Mouse (Mus musculus) CH12.LX (cell line): ENCODE data around the gene Mroh3. TPM values are rescaled to one million over a fixed set of nuclear protein-coding genes. Genes with fewer than 3 reads are reported as not detected.

ENCODE experiments used
- DNase-seq: peaks from one replicate; pipeline ENCODE4 v3.0.0-alpha.2; 2013; ENCODE audit errors: extremely low read depth
- H3K27ac ChIP-seq: 2 replicates; pipeline ENCODE4 v1.5.1; 2012; ENCODE audit warnings: low read depth, mild to moderate bottlenecking, control low read depth, moderate library complexity; ENCODE audit not compliant: insufficient read depth
- H3K27me3 ChIP-seq: replicated peaks from 2 replicates; pipeline ENCODE3; 2012; ENCODE audit warnings: inconsistent platforms
- H3K36me3 ChIP-seq, 2 experiments: replicated peaks in 1 of 2; 2 replicates each; pipeline versions ENCODE3 to v1.6.1; 2012; ENCODE audit warnings: inconsistent platforms in 1 of 2, low read length in 1 of 2, mild to moderate bottlenecking in 1 of 2, mixed read lengths in 1 of 2, moderate library complexity in 1 of 2; ENCODE audit not compliant: control insufficient read depth in 1 of 2, insufficient read depth in 1 of 2
- H3K4me1 ChIP-seq, 2 experiments: 2 replicates each; pipeline ENCODE4 v1.6.1; 2012; ENCODE audit warnings: inconsistent platforms in 1 of 2, moderate library complexity in 1 of 2; ENCODE audit not compliant: insufficient read depth in 2 of 2, control insufficient read depth in 1 of 2
- H3K4me2 ChIP-seq: 2 replicates; pipeline ENCODE4 v1.6.1; 2012; ENCODE audit warnings: low read depth, mild to moderate bottlenecking, control low read depth; ENCODE audit not compliant: poor library complexity, insufficient read depth, severe bottlenecking
- H3K4me3 ChIP-seq, 3 experiments: fragments of 150-350 bp in 1 of 3; sonication (generic) in 1 of 3; replicated peaks in 1 of 3; 2 replicates each; pipeline versions ENCODE3 to v1.5.1; 2011 to 2012; ENCODE audit warnings: low read depth in 2 of 3, low read length in 2 of 3, mild to moderate bottlenecking in 2 of 3, moderate library complexity in 2 of 3, control low read depth in 1 of 3, improper control_type of control experiment in 1 of 3, inconsistent platforms in 1 of 3, mixed read lengths in 1 of 3; ENCODE audit not compliant: poor library complexity in 1 of 3
- H3K79me2 ChIP-seq: replicated peaks from 2 replicates; pipeline ENCODE4 v1.6.1; 2012; ENCODE audit warnings: mild to moderate bottlenecking, moderate library complexity; ENCODE audit not compliant: control insufficient read depth, poor library complexity, insufficient read depth, severe bottlenecking; ENCODE audit errors: extremely low read depth
- H3K9ac ChIP-seq: 2 replicates; pipeline ENCODE4 v1.6.1; 2012; ENCODE audit warnings: low read depth, mild to moderate bottlenecking, control low read depth, moderate library complexity; ENCODE audit not compliant: insufficient read depth
- H3K9me3 ChIP-seq: replicated peaks from 2 replicates; pipeline ENCODE3; 2012; ENCODE audit warnings: low read length, inconsistent platforms, mixed read lengths
- CHD1 ChIP-seq: IDR thresholded peaks from 2 replicates; pipeline ENCODE4 v1.6.1; 2012; ENCODE audit warnings: low read depth, low read length, improper control_type of control experiment, inconsistent platforms
- CHD2 ChIP-seq: IDR thresholded peaks from 2 replicates; pipeline ENCODE4 v1.6.1; 2011; ENCODE audit warnings: low read length, improper control_type of control experiment
- ELF1 ChIP-seq: IDR thresholded peaks from 2 replicates; pipeline ENCODE4 v1.6.1; 2014; ENCODE audit warnings: low read depth, mild to moderate bottlenecking, inconsistent platforms, low read length, improper control_type of control experiment
- EP300 ChIP-seq: IDR thresholded peaks from 2 replicates; pipeline ENCODE4 v1.6.1; 2011; ENCODE audit warnings: low read length, improper control_type of control experiment
- ETS1 ChIP-seq: conservative IDR thresholded peaks from 2 replicates; pipeline ENCODE4 v1.6.1; 2012; ENCODE audit warnings: low read depth, mild to moderate bottlenecking, inconsistent platforms, low read length, improper control_type of control experiment, moderate library complexity
- GABPA ChIP-seq: IDR thresholded peaks from 2 replicates; pipeline ENCODE4 v1.6.1; 2012; ENCODE audit warnings: low read depth, low read length, improper control_type of control experiment, inconsistent platforms; ENCODE audit not compliant: insufficient replicate concordance
- IRF4 ChIP-seq: IDR thresholded peaks from 2 replicates; pipeline ENCODE4 v1.6.1; 2014; ENCODE audit warnings: low read depth, mild to moderate bottlenecking, inconsistent platforms, low read length, improper control_type of control experiment
- JUN ChIP-seq: IDR thresholded peaks from 2 replicates; pipeline ENCODE4 v1.6.1; 2011; ENCODE audit warnings: low read depth, mild to moderate bottlenecking, low read length, improper control_type of control experiment, moderate library complexity; ENCODE audit not compliant: insufficient read depth
- JUND ChIP-seq: conservative IDR thresholded peaks from 2 replicates; pipeline ENCODE4 v1.6.1; 2011; ENCODE audit warnings: low read depth, low read length, improper control_type of control experiment
- KAT2A ChIP-seq: IDR thresholded peaks from 2 replicates; pipeline ENCODE4 v1.6.1; 2012; ENCODE audit warnings: low read length, improper control_type of control experiment, inconsistent platforms; ENCODE audit not compliant: insufficient replicate concordance
- MAX ChIP-seq: IDR thresholded peaks from 2 replicates; pipeline ENCODE4 v1.6.1; 2011; ENCODE audit warnings: low read length, improper control_type of control experiment
- MAZ ChIP-seq: IDR thresholded peaks from 2 replicates; pipeline ENCODE4 v1.6.1; 2012; ENCODE audit warnings: low read depth, mild to moderate bottlenecking, inconsistent platforms, low read length, improper control_type of control experiment, moderate library complexity
- MEF2A ChIP-seq: IDR thresholded peaks from 2 replicates; pipeline ENCODE4 v1.6.1; 2014; ENCODE audit warnings: low read depth, mild to moderate bottlenecking, inconsistent platforms, low read length, improper control_type of control experiment, borderline replicate concordance
- MXI1 ChIP-seq: IDR thresholded peaks from 2 replicates; pipeline ENCODE4 v1.6.1; 2011; ENCODE audit warnings: mild to moderate bottlenecking, low read depth, low read length, improper control_type of control experiment
- MYC ChIP-seq: IDR thresholded peaks from 2 replicates; pipeline ENCODE4 v1.6.1; 2011; ENCODE audit warnings: low read depth, mild to moderate bottlenecking, improper control_type of control experiment, low read length
- NELFE ChIP-seq: IDR thresholded peaks from 2 replicates; pipeline ENCODE4 v1.6.1; 2011; ENCODE audit warnings: low read depth, low read length, improper control_type of control experiment
- RAD21 ChIP-seq: IDR thresholded peaks from 2 replicates; pipeline ENCODE4 v1.6.1; 2011; ENCODE audit warnings: low read depth, mild to moderate bottlenecking, low read length, improper control_type of control experiment, moderate library complexity
- SIN3A ChIP-seq: IDR thresholded peaks from 2 replicates; pipeline ENCODE4 v1.6.1; 2012; ENCODE audit warnings: low read length, improper control_type of control experiment, inconsistent platforms
- SMC3 ChIP-seq: IDR thresholded peaks from 2 replicates; pipeline ENCODE4 v1.6.1; 2011; ENCODE audit warnings: low read depth, low read length, improper control_type of control experiment
- TBP ChIP-seq: conservative IDR thresholded peaks from 2 replicates; pipeline ENCODE4 v1.6.1; 2011; ENCODE audit warnings: low read depth, low read length, improper control_type of control experiment
- TCF12 ChIP-seq: IDR thresholded peaks from 2 replicates; pipeline ENCODE4 v1.6.1; 2014; ENCODE audit warnings: low read depth, mild to moderate bottlenecking, inconsistent platforms, low read length, improper control_type of control experiment
- UBTF ChIP-seq: IDR thresholded peaks from 2 replicates; pipeline ENCODE4 v1.6.1; 2012; ENCODE audit warnings: low read depth, mild to moderate bottlenecking, inconsistent platforms, low read length, improper control_type of control experiment, moderate library complexity
- USF1 ChIP-seq: IDR thresholded peaks from 2 replicates; pipeline ENCODE4 v1.6.1; 2014; ENCODE audit warnings: low read depth, mild to moderate bottlenecking, inconsistent platforms, low read length, improper control_type of control experiment
- ZMIZ1 ChIP-seq: IDR thresholded peaks from 2 replicates; pipeline ENCODE4 v1.6.1; 2012; ENCODE audit warnings: low read depth, mild to moderate bottlenecking, inconsistent platforms, low read length, improper control_type of control experiment
- dilution Hi-C: fragments of 300-500 bp; cut with MboI; formaldehyde crosslinking; loops from 2 replicates; pipeline ENCODE4 v1.14.3; 2020; ENCODE audit warnings: low sequenced_read_pairs; ENCODE audit not compliant: extremely low pct_unique_long_range_greater_than_20kb, extremely low pct_ligation_motif_present
- in situ Hi-C: fragments of 300-500 bp; cut with MboI; formaldehyde crosslinking; loops from 3 replicates; pipeline ENCODE4 v1.14.3; 2019; ENCODE audit warnings: low sequenced_read_pairs, low pct_ligation_motif_present, low pct_unique_long_range_greater_than_20kb, mixed read lengths
- polyA plus RNA-seq: library from polyadenylated mRNA; unstranded; fragments of >175 nt; gene quantifications from 2 replicates; pipeline ENCODE4 v1.2.1, GENCODE M21; 2012; ENCODE audit warnings: low read depth; ENCODE audit not compliant: insufficient read length
- total RNA-seq, 2 experiments: library from RNA; depleted of rRNA; stranded (reverse); fragments of 300-350 nt in 1 of 2; fragments of >200 nt in 1 of 2; gene quantifications; 2 replicates each; pipeline ENCODE4 v1.2.3; 2012 to 2014

The Mroh3 gene
- total and polyA plus RNA-seq, 3 experiments: not detected

DNA sequence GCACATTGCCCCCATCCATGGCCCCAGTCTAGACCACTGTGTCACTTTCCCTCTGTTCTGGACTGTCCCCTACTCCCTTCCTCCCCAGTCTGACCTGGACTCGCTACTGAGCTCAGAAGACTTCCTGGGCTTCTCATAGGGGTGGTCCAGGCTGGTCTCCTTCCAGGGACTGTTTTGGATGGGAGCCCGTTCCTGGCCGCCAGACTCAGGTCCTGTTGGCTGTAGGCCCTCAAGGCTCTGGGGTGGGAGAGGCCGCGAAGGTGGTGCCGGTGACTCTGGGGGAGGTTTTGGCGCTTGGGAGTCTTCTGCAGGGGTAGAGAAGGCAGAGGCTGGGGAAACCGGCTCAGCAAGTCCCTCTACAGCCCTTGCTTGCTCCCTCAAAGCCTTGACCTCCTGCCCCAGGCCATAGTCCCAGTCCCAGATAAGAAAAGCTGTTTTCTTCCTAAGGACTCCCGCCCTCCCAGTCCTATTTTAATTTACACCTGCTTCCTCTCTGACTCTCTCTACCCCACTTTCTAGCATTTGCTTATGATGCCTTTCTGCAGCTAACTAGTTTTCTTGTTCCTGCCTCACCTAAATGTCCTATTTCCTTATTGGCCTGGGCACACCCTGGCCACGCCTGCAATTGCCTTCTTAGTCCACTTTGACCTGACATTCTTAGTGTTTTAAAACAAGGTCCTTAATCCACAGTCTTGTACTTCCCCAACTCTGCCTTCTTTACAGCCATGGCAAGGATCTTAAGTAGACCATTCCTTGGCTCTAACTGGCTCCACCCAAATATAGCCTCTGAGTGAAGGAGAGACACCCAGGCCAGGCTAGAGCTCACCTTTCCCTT lies 7.6 kb upstream of the Mroh3 start:
- Histone ChIP-seq H3K9ac (no peak overlapping the region), H3K9me3 (no peaks in the 10 kb centered on the region), H3K27ac (no peak overlapping the region), H3K4me2 (no peak overlapping the region), H3K27me3 (peaks cover 4% of the 10 kb centered on the region), H3K36me3 (no peaks in the 10 kb centered on the region), H3K4me1 (peaks cover 0 to 9% of the 10 kb centered on the region in 2 experiments; a peak in 3 of 4 replicates), H3K79me2 (no peaks in the 10 kb centered on the region), H3K4me3 (no peak overlapping the region)
- no peak for TF ChIP-seq GABPA
- no peak for TF ChIP-seq MEF2A
- no peak for TF ChIP-seq MAX
- TF ChIP-seq USF1: no peak
- TF ChIP-seq SMC3: no peak
- TF ChIP-seq RAD21: no peak
- TF ChIP-seq CHD1: no peak
- TF ChIP-seq ELF1: no peak
- TF ChIP-seq EP300: no peak
- TF ChIP-seq NELFE: no peak
- TF ChIP-seq MXI1: no peak
- TF ChIP-seq CHD2: no peak
- TF ChIP-seq TCF12: no peak
- TF ChIP-seq TBP: no peak
- TF ChIP-seq UBTF: no peak
- no peak for DNase-seq
- in situ Hi-C loops: no loop called here
- dilution Hi-C loops: no loop called here

DNA sequence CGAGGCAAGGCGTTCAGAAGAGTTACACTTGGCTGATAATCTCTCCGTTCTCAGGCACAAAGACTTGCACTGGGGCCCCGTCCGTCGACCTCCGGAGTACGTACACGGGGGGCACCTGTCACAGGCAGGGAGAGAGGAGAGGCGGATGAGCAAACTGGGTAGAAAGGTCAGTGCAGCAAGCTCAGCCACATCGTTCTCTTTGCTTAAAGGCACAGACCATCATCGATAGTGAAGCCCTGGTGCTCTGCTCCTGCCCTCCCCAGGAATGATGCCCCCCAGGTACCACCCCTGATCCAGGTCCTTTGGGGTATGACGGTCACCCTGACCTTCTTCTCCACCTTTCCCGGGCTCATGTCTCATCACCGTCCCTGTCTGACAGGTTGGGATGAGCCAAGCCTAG lies 1.7 kb upstream of the Mroh3 start:
- in situ Hi-C loops (loop anchor here (5.0 to 10.0 kb wide), 3 partner anchors 42 to 170 kb away; no protein-coding TSS in a partner anchor), dilution Hi-C loops (no loop called here)
- Histone ChIP-seq H3K9ac (no peak overlapping the region), H3K4me3 (no peak overlapping the region), H3K27me3 (peaks cover 2% of the 10 kb centered on the region), H3K4me2 (no peak overlapping the region), H3K36me3 (no peaks in the 10 kb centered on the region), H3K9me3 (no peaks in the 10 kb centered on the region), H3K4me1 (no peaks in the 10 kb centered on the region), H3K79me2 (no peaks in the 10 kb centered on the region), H3K27ac (no peak overlapping the region)
- TF ChIP-seq CHD1: no peak
- no peak for TF ChIP-seq MXI1
- TF ChIP-seq IRF4: no peak
- no peak for TF ChIP-seq MYC
- TF ChIP-seq JUN: no peak
- no peak for TF ChIP-seq ZMIZ1
- no peak for TF ChIP-seq NELFE
- no peak for TF ChIP-seq MAZ
- TF ChIP-seq MEF2A: no peak
- no peak for TF ChIP-seq ETS1
- no peak for TF ChIP-seq JUND
- no peak for TF ChIP-seq KAT2A
- TF ChIP-seq MAX: no peak
- no peak for TF ChIP-seq GABPA
- TF ChIP-seq SMC3: no peak
- no peak for TF ChIP-seq SIN3A
- no peak for DNase-seq
